ENCODE assay signal across 15 mouse cellular contexts in genomic region chr9:70338391-70338790, GRCm38 (mm10).
"Had no signal": no experiment of that assay in that cellular context is flagged by ENCODE, and none has a peak within 500 bp of the region (broad histone marks: within the 10 kb centered on the region; RNA-seq: fewer than 3 reads in every experiment).

No protein-coding gene starts in this region.

- DNase-seq: kidney, adult 11 months; kidney, adult 8-10 months; kidney, postnatal 10 days; liver, embryonic 13.5 days; lung, adult 2 months; lung, postnatal 14 days; lung, postnatal 4 days; midbrain, embryonic 14.5 days; right cerebral cortex, postnatal 14 days; spleen, adult 18-20 months; thymus, adult 2 months; thymus, postnatal 14 days; thymus, postnatal 4 days had no signal

- H3K4me3 ChIP-seq: kidney, embryonic 15.5 days; liver, embryonic 13.5 days; stomach, embryonic 15.5 days had no signal

- H3K4me1 ChIP-seq: kidney, embryonic 15.5 days; liver, embryonic 13.5 days; stomach, embryonic 15.5 days had no signal

- H3K27ac ChIP-seq: kidney, embryonic 15.5 days; liver, embryonic 13.5 days; stomach, embryonic 15.5 days had no signal
